Mouse (Mus musculus): ENCODE measurements around the gene Slc39a5. TPM values are rescaled to one million over a fixed set of nuclear protein-coding genes. Genes with fewer than 3 reads are reported as not detected.

Slc39a5 gene
- polyA plus RNA-seq, 1 experiment = 301 TPM

GRCm38 (mm10) chr10:128400338-128400737 is 691 bp downstream of the Slc39a5 start:
- WGBS = 23% methylated on average over 5 of the region's 5 CpGs
- peak overlapping the region; percentile 80 for H3K27ac ChIP-seq (ENCODE audit: insufficient read depth, low read depth, low read length)
- H3K36me3 ChIP-seq (ENCODE audit: control insufficient read depth, insufficient read depth, low read length) = peaks cover 7% of the 10 kb centered on the region; the same call in 1 of the 2 replicates

GRCm38 (mm10) chr10:128397466-128397865 is 3.6 kb downstream of the Slc39a5 start:
- TF ChIP-seq CTCF (IDR thresholded peaks at IDR 0.05; ENCODE audit: extremely low read depth, insufficient read length, insufficient replicate concordance, low read depth, low read length) (no peak), POLR2A (IDR thresholded peaks at IDR 0.05; ENCODE audit: low read depth, low read length) (no peak)
- 44% methylated on average over 7 of the region's 7 CpGs for WGBS
- H3K27me3 ChIP-seq (ENCODE audit: control insufficient read depth, insufficient read depth, low read length) = no peaks in the 10 kb centered on the region
- peaks cover 10% of the 10 kb centered on the region for H3K36me3 ChIP-seq (ENCODE audit: control insufficient read depth, insufficient read depth, low read length)
- H3K4me3 ChIP-seq (ENCODE audit: low read depth, low read length) = no peak overlapping the region
- H3K4me1 ChIP-seq (ENCODE audit: control insufficient read depth, insufficient read depth, insufficient read length, low read length) = peaks cover 14% of the 10 kb centered on the region
- H3K27ac ChIP-seq (ENCODE audit: insufficient read depth, low read depth, low read length) = no peak overlapping the region

More at GRCm38 (mm10) chr10:128400338-128400737, 691 bp downstream of the Slc39a5 start:
- peaks cover 14% of the 10 kb centered on the region for H3K4me1 ChIP-seq (ENCODE audit: control insufficient read depth, insufficient read depth, insufficient read length, low read length)
- no peaks in the 10 kb centered on the region for H3K27me3 ChIP-seq (ENCODE audit: control insufficient read depth, insufficient read depth, low read length)
- peak overlapping the region; percentile 60 for H3K4me3 ChIP-seq (ENCODE audit: low read depth, low read length)
- TF ChIP-seq CTCF (IDR thresholded peaks at IDR 0.05; ENCODE audit: extremely low read depth, insufficient read length, insufficient replicate concordance, low read depth, low read length) (no peak), POLR2A (IDR thresholded peaks at IDR 0.05; ENCODE audit: low read depth, low read length) (no peak)

GRCm38 (mm10) chr10:128396716-128397264 is 4.2 kb downstream of the Slc39a5 start:
- WGBS = 59% methylated on average over 10 of the region's 10 CpGs
- H3K36me3 ChIP-seq (ENCODE audit: control insufficient read depth, insufficient read depth, low read length) = peaks cover 16% of the 10 kb centered on the region
- H3K27ac ChIP-seq (ENCODE audit: insufficient read depth, low read depth, low read length) = no peak overlapping the region
- H3K4me1 ChIP-seq (ENCODE audit: control insufficient read depth, insufficient read depth, insufficient read length, low read length) = peaks cover 14% of the 10 kb centered on the region
- H3K27me3 ChIP-seq (ENCODE audit: control insufficient read depth, insufficient read depth, low read length) = no peaks in the 10 kb centered on the region
- no peak overlapping the region for H3K4me3 ChIP-seq (ENCODE audit: low read depth, low read length)
- TF ChIP-seq CTCF (IDR thresholded peaks at IDR 0.05; ENCODE audit: extremely low read depth, insufficient read length, insufficient replicate concordance, low read depth, low read length) (no peak), POLR2A (IDR thresholded peaks at IDR 0.05; ENCODE audit: low read depth, low read length) (no peak)

GRCm38 (mm10) chr10:128396017-128396673 is 4.9 kb downstream of the Slc39a5 start:
- H3K4me3 ChIP-seq (ENCODE audit: low read depth, low read length) = no peak overlapping the region
- peaks cover 14% of the 10 kb centered on the region for H3K4me1 ChIP-seq (ENCODE audit: control insufficient read depth, insufficient read depth, insufficient read length, low read length)
- WGBS = 48% methylated on average over 11 of the region's 11 CpGs
- no peaks in the 10 kb centered on the region for H3K27me3 ChIP-seq (ENCODE audit: control insufficient read depth, insufficient read depth, low read length)
- no peak overlapping the region for H3K27ac ChIP-seq (ENCODE audit: insufficient read depth, low read depth, low read length)
- peaks cover 20% of the 10 kb centered on the region for H3K36me3 ChIP-seq (ENCODE audit: control insufficient read depth, insufficient read depth, low read length)
- TF ChIP-seq CTCF (IDR thresholded peaks at IDR 0.05; ENCODE audit: extremely low read depth, insufficient read length, insufficient replicate concordance, low read depth, low read length) (no peak), POLR2A (IDR thresholded peaks at IDR 0.05; ENCODE audit: low read depth, low read length) (no peak)

- H3K4me1 ChIP-seq (ENCODE audit: control insufficient read depth, insufficient read depth, insufficient read length, low read length) = peaks cover 4% of the 10 kb centered on the region
- TF ChIP-seq CTCF (IDR thresholded peaks at IDR 0.05; ENCODE audit: extremely low read depth, insufficient read length, insufficient replicate concordance, low read depth, low read length) = no peak
- TF ChIP-seq POLR2A (IDR thresholded peaks at IDR 0.05; ENCODE audit: low read depth, low read length) = no peak
- H3K36me3 ChIP-seq (ENCODE audit: control insufficient read depth, insufficient read depth, low read length) = peaks cover 55% of the 10 kb centered on the region
- H3K27ac ChIP-seq (ENCODE audit: insufficient read depth, low read depth, low read length) = no peak overlapping the region
- WGBS = 80% methylated on average over 6 of the region's 6 CpGs
- H3K4me3 ChIP-seq (ENCODE audit: low read depth, low read length) = no peak overlapping the region
- H3K27me3 ChIP-seq (ENCODE audit: control insufficient read depth, insufficient read depth, low read length) = no peaks in the 10 kb centered on the region
Observed at GRCm38 (mm10) chr10:128391850-128392249, 9.2 kb downstream of the Slc39a5 start.

- H3K36me3 ChIP-seq (ENCODE audit: control insufficient read depth, insufficient read depth, low read length) = peaks cover 65% of the 10 kb centered on the region
- H3K27ac ChIP-seq (ENCODE audit: insufficient read depth, low read depth, low read length) = no peak overlapping the region
- no peaks in the 10 kb centered on the region for H3K4me1 ChIP-seq (ENCODE audit: control insufficient read depth, insufficient read depth, insufficient read length, low read length)
- no peaks in the 10 kb centered on the region for H3K27me3 ChIP-seq (ENCODE audit: control insufficient read depth, insufficient read depth, low read length)
- 86% methylated on average over 12 of the region's 12 CpGs for WGBS
- no peak overlapping the region for H3K4me3 ChIP-seq (ENCODE audit: low read depth, low read length)
- TF ChIP-seq POLR2A (IDR thresholded peaks at IDR 0.05; ENCODE audit: low read depth, low read length) (no peak), CTCF (IDR thresholded peaks at IDR 0.05; ENCODE audit: extremely low read depth, insufficient read length, insufficient replicate concordance, low read depth, low read length) (no peak)
Observed at GRCm38 (mm10) chr10:128390366-128390765, 10.7 kb downstream of the Slc39a5 start.

GRCm38 (mm10) chr10:128389570-128389969 is 11.5 kb downstream of the Slc39a5 start:
- Histone ChIP-seq H3K27me3 (ENCODE audit: control insufficient read depth, insufficient read depth, low read length) (no peaks in the 10 kb centered on the region), H3K36me3 (ENCODE audit: control insufficient read depth, insufficient read depth, low read length) (peaks cover 69% of the 10 kb centered on the region), H3K27ac (ENCODE audit: insufficient read depth, low read depth, low read length) (no peak overlapping the region), H3K4me1 (ENCODE audit: control insufficient read depth, insufficient read depth, insufficient read length, low read length) (no peaks in the 10 kb centered on the region), H3K4me3 (ENCODE audit: low read depth, low read length) (no peak overlapping the region)
- TF ChIP-seq POLR2A (IDR thresholded peaks at IDR 0.05; ENCODE audit: low read depth, low read length) = no peak
- no peak for TF ChIP-seq CTCF (IDR thresholded peaks at IDR 0.05; ENCODE audit: extremely low read depth, insufficient read length, insufficient replicate concordance, low read depth, low read length)
- WGBS = 55% methylated on average over 6 of the region's 6 CpGs
